Mouse (Mus musculus) gastrocnemius, postnatal 10 days (tissue): ENCODE measurements around the gene Angptl6. TPM values are rescaled to one million over a fixed set of nuclear protein-coding genes. Genes with fewer than 3 reads are reported as not detected.

Experiments used
- DNase-seq: peaks from one replicate; pipeline ENCODE4 v3.0.0; 2021; ENCODE audit warnings: mixed read lengths
- long read RNA-seq, 2 experiments: library from polyadenylated mRNA; stranded (forward); transcript quantifications; one replicate each; pipeline ENCODE4 v2.0.0; 2021
- total RNA-seq, 2 experiments: library from RNA; stranded (reverse); gene quantifications; 2 replicates each; pipeline ENCODE4 v1.2.3; 2021

The Angptl6 gene
- total RNA-seq, result 1 to 10 TPM; 4.4 to 4.7 TPM
- long read RNA-seq, experiment 1, partial matches to known transcripts, result 9 of 12 reads
- long read RNA-seq, experiment 1, other reads (novel, unspliced or antisense), result 3 of 12 reads
- long read RNA-seq, experiment 2, partial matches to known transcripts, result 17 of 19 reads
- long read RNA-seq, experiment 2, other reads (novel, unspliced or antisense), result 2 of 19 reads

DNA sequence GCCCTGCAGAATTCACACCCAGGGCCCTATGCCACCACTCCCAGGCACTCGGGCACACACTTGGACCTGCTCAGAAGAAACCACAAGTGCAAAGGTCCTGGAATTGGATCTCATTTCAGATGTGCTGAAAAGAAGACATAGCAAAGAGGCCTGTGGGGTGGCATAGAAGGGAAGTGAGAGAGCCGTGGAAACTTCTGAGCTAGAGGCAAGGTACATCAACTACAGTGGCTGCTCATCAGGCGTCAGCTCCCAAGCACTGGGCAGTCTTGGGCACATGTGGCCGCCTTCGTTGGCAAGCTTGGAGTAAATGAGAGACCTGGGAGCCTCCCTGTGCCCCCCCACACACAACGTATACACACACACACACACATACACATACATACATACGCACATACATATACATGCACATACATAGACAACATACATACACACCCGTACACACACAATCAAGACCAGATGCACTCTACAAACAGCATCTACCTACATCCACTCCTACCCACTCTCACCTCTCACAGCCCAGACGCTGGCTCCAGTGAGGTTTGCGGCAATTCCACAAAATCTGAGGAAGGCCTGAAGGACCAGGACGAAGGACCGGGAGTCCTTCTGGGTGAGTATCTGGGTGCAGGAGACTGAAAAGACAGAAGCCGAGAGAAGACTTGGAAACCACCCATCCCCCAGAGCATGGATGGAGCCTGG lies at the start of gene Angptl6:
TSS of gene Angptl6 (minus strand) at position 631 of the 696 bp plus-strand sequence.
- DNase-seq, result no peak

DNA sequence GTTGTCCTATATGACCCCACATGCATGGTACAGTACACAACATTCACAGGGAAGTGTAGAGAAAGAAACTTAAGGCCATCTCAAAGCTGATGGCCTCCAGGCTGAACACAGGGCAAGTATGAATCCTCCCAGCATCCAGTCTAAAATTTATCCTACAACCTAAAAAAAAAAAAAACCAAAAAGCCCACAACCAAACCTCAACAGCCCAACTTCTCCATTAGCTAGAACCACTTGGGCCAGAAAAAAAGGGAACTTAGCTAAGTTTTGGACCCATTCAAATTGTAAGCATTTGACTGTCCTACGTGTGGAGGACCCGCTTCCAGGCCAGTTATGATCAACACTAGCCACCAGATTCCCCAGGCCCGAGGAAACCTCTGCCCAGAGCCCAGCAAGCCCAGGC lies 43.7 kb upstream of the Angptl6 start:
- no peak for DNase-seq

DNA sequence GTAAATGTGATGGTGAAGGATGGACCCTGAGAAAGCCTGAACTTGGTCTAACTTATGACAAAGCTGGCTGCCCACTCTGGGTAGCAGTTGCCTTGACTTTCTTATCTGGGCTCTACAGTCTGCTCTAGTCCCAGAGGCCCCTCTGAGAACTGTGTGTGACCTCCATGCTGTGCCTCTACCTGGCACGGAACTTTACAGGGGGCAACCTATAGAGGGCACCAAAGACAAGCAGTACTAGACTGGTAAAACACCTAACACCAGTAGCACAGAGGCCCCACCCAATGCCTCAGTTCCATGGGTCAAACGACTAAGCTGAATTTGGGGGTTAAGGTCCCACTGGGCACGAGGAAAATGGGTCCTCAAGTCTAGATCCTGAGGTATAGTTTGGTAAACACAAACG lies 36.6 kb upstream of the Angptl6 start:
- DNase-seq, result no peak

GRCm38 (mm10) chr9:20909948-20910347 lies 30.4 kb upstream of the Angptl6 start:
- no peak for DNase-seq

GRCm38 (mm10) chr9:20902174-20902491 lies 22.6 kb upstream of the Angptl6 start:
- no peak for DNase-seq

- DNase-seq, result no peak
Measured at GRCm38 (mm10) chr9:20901466-20902173, 22.1 kb upstream of the Angptl6 start.

DNA sequence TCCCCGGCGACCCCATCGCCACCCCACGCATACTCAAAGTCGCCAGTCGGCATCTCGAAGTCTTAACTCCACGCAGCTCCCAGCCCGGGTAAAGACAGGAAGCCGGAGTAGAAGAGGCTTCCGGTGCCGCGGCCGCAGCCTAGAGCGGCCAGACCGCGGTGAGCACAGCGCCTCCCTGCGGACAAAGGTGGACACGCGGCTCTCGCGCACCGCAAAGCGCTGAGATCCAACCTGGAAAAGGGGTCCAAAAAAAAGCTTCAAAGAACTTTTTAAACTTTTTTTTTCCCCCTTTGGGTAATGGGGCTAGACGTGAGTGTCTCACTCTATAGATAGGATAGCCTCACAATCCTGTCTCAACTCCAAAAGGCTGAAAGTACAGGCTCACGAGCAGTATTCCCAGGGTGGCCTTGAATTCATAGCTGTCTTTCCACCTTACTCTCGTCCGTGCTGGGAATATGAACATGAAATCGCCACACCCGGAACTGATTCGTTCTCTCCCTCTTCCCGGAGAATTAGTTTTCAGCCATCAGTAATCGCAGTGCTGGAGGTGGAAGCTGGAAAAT lies 19.1 kb upstream of the Angptl6 start, which contains the start of gene Eif3g:
TSS of gene Eif3g (minus strand) at position 113 of the 563 bp plus-strand sequence.
- DNase-seq, result peak; percentile 91

GRCm38 (mm10) chr9:20897736-20898510 lies 18.4 kb upstream of the Angptl6 start:
- DNase-seq, result no peak

DNA sequence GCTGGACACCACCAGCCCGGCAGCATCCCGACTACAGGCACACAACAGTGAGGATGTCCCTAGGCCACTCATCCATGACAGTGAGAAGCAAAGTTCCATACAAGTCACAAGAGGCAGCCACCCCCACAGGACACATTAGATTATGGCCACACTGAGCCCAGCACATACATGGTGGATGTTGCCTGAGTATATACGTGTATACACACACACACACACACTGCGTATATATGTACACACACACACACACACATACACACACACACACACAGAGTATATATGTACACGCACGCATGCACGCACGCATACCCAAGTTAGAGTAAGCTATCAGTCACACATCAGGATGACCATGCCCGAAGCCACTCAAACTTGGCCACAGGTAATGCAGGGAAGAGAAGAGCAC lies 15.9 kb upstream of the Angptl6 start:
- no peak for DNase-seq

DNA sequence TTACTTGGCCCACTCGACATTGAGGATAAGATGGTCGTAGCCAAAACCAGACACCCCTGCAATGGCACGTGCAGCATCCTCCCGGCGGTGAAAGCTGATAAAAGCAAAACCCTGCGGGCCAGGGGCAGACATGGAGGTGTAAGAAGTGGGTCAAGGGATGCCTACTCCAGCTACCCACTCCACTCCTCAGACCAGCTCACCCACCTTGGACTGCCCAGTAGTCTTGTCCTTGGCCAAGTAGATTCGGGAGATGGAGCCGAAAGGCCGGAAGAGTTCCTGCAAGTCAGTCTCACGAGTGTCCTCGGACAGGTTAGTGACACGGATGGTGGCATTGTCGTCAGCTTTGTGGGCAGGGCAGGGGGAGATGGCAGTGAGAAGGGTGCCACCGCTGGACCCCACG lies 15.1 kb upstream of the Angptl6 start:
- no peak for DNase-seq

GRCm38 (mm10) chr9:20893590-20894343 lies 14.2 kb upstream of the Angptl6 start:
- no peak for DNase-seq

GRCm38 (mm10) chr9:20893069-20893468 lies 13.5 kb upstream of the Angptl6 start:
- DNase-seq, result no peak

- DNase-seq, result no peak
Measured at GRCm38 (mm10) chr9:20892104-20892653, 12.7 kb upstream of the Angptl6 start.

DNA sequence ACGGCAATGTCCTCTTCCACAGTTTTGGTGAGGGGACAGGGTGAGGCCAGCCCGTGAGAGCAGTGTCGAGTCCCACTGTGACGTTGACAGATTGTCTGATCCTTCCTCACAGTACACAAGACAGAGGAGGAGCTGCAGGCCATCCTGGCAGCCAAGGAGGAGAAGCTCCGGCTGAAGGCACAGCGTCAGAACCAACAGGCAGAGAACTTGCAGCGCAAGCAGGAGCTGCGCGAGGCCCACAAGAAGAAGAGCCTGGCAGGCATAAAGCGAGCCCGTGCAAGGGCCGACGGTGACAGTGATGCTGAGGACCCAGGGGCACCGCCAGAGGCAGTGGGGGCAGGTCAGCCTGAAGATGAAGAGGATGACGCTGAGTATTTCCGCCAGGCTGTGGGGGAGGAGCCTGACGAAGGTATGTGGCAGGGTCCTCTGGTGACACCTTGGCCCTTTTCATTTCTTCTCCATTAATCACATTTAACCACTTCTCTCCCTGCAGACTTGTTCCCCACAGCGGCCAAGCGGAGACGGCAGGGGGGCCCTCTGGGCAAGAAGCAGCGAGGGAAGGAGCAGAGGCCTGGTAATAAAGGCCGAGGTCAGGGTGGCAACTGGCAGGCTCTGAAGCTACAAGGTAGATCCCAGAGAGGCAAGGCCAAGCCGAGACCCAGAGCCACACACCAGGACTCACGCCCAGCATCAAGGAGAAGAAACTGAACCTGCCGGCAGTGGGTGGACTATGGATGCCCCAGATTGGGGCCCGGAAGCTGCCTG lies 12.0 kb upstream of the Angptl6 start:
- DNase-seq, result no peak

- DNase-seq, result no peak
Measured at GRCm38 (mm10) chr9:20890411-20890810, 10.9 kb upstream of the Angptl6 start.

DNA sequence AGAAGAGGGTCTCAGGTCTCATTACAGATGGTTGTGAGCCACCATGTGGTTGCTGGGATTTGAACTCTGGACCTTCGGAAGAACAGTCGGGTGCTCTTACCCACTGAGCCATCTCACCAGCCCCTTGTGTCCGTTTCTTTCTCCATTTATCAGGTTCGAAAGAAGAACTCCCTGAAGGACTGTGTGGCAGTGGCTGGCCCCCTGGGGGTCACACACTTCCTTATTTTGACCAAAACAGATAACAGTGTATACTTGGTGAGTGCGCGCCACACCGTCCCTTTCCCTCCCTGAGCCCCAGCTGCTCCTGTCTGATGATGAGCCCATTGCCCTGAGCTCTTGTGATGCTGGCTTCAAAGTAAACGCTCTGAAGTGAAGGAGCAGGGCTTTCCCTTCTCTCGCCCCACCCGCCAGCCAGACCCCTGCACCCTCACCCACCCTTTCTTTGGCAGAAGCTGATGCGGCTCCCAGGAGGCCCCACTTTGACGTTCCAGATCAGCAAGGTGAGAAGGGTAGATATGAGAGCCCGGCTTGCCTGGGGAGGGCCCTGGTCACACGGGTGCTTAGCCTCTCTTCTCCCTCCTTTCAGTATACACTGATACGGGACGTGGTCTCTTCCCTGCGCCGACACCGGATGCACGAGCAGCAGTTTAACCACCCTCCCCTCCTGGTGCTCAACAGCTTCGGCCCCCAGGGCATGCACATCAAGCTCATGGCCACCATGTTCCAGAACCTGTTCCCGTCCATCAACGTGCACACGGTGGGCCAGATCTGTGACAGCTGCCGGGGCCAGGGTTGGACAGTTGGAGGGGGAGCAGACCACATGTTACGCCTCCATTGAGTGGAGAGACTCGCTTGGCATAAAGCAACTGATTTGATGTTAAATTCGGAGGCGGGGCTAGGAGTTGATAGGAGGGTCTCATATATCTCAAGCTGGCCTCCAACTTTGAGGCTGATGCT lies 9.9 kb upstream of the Angptl6 start:
- no peak for DNase-seq

GRCm38 (mm10) chr9:20888386-20888765 lies 8.8 kb upstream of the Angptl6 start:
- DNase-seq, result no peak

GRCm38 (mm10) chr9:20887704-20888385 lies 8.3 kb upstream of the Angptl6 start, which contains the start of gene Ppan:
Gene Ppan, plus strand, starts transcription at chr9:20888175.
- DNase-seq, result peak; percentile 93

- no peak for DNase-seq
Measured at GRCm38 (mm10) chr9:20887191-20887590, 7.7 kb upstream of the Angptl6 start.
